Mouse (Mus musculus) urinary bladder, postnatal 25 days (tissue): Measurements from ENCODE around the gene Tmc7.

Experiments
- DNase-seq: peaks from one replicate; pipeline ENCODE4 v3.0.0; 2022; ENCODE audit warnings: low spot score

Tmc7 gene

GRCm38 (mm10) chr7:118584257-118584907 lies at the start of gene Tmc7:
Gene Tmc7, minus strand, starts transcription at chr7:118584736.
- DNase-seq, result peak; percentile 69

GRCm38 (mm10) chr7:118633951-118634350 lies 49.4 kb upstream of the Tmc7 start:
- DNase-seq, result no peak

- no peak for DNase-seq
Observed at GRCm38 (mm10) chr7:118633094-118633493, 48.6 kb upstream of the Tmc7 start.

- no peak for DNase-seq
Observed at GRCm38 (mm10) chr7:118627550-118628298, 43.2 kb upstream of the Tmc7 start.

GRCm38 (mm10) chr7:118621094-118621493 lies 36.6 kb upstream of the Tmc7 start:
- DNase-seq, result no peak

GRCm38 (mm10) chr7:118620243-118620906 lies 35.8 kb upstream of the Tmc7 start:
- no peak for DNase-seq

- DNase-seq, result no peak
Observed at GRCm38 (mm10) chr7:118618104-118618503, 33.6 kb upstream of the Tmc7 start.

- DNase-seq, result no peak
Observed at GRCm38 (mm10) chr7:118614076-118614475, 29.5 kb upstream of the Tmc7 start.

- DNase-seq, result no peak
Observed at GRCm38 (mm10) chr7:118611933-118612332, 27.4 kb upstream of the Tmc7 start.

GRCm38 (mm10) chr7:118611185-118611749 lies 26.7 kb upstream of the Tmc7 start:
- DNase-seq, result no peak

- no peak for DNase-seq
Observed at GRCm38 (mm10) chr7:118610721-118611120, 26.2 kb upstream of the Tmc7 start.

- no peak for DNase-seq
Observed at GRCm38 (mm10) chr7:118609815-118610214, 25.3 kb upstream of the Tmc7 start.

GRCm38 (mm10) chr7:118604842-118605241 lies 20.3 kb upstream of the Tmc7 start:
- DNase-seq, result no peak

- DNase-seq, result no peak
Observed at GRCm38 (mm10) chr7:118599954-118600631, 15.6 kb upstream of the Tmc7 start.

GRCm38 (mm10) chr7:118597201-118597600 lies 12.7 kb upstream of the Tmc7 start, which contains the start of gene Tmc5:
Gene Tmc5, plus strand, starts transcription at chr7:118597297.
- DNase-seq, result no peak

- DNase-seq, result no peak
Observed at GRCm38 (mm10) chr7:118596271-118596670, 11.7 kb upstream of the Tmc7 start.

- DNase-seq, result peak; percentile 97
Observed at GRCm38 (mm10) chr7:118595228-118595627, 10.7 kb upstream of the Tmc7 start.

GRCm38 (mm10) chr7:118594611-118595010 lies 10.1 kb upstream of the Tmc7 start:
- DNase-seq, result no peak

- DNase-seq, result no peak
Observed at GRCm38 (mm10) chr7:118593567-118594407, 9.3 kb upstream of the Tmc7 start.

- DNase-seq, result no peak
Observed at GRCm38 (mm10) chr7:118592146-118592545, 7.6 kb upstream of the Tmc7 start.

- no peak for DNase-seq
Observed at GRCm38 (mm10) chr7:118590726-118591305, 6.3 kb upstream of the Tmc7 start.
